Mouse (Mus musculus): ENCODE measurements at regions not wholly inside any gene's neighbourhood (a gene's known extent, or its start where the extent isn't known, plus 50 kb on each side); places are given as distances from the start of the nearest gene placed in this dataset.
A peak's percentile ranks its signal among the peaks of the same experiment; 100 is the strongest.

- no peak for DNase-seq
Measured at GRCm38 (mm10) chr6:59556668-59557310, 130.7 kb upstream of the Gprin3 start.

- no peak for DNase-seq
Measured at GRCm38 (mm10) chr6:59537025-59537424, 110.9 kb upstream of the Gprin3 start.

- no peak for DNase-seq
Measured at GRCm38 (mm10) chr6:59524940-59525265, 98.8 kb upstream of the Gprin3 start.

- DNase-seq: no peak
Measured at GRCm38 (mm10) chr6:59524095-59524939, 98.2 kb upstream of the Gprin3 start.

GRCm38 (mm10) chr6:59522960-59523359 lies 96.9 kb upstream of the Gprin3 start:
- DNase-seq: no peak

GRCm38 (mm10) chr6:59500818-59501217 lies 74.7 kb upstream of the Gprin3 start:
- peak; percentile 12 to 15 for DNase-seq

GRCm38 (mm10) chr6:59498800-59499199 lies 72.7 kb upstream of the Gprin3 start:
- DNase-seq: no peak

- peak; percentile 64 to 75 for DNase-seq
Measured at GRCm38 (mm10) chr6:59498079-59498478, 72.0 kb upstream of the Gprin3 start.

- DNase-seq: no peak
Measured at GRCm38 (mm10) chr6:59489001-59489575, 63.0 kb upstream of the Gprin3 start.

- no peak for DNase-seq
Measured at GRCm38 (mm10) chr6:59488386-59488785, 62.3 kb upstream of the Gprin3 start.

GRCm38 (mm10) chr6:59484004-59484403 lies 57.9 kb upstream of the Gprin3 start:
- DNase-seq: no peak

GRCm38 (mm10) chr6:59483587-59483986 lies 57.5 kb upstream of the Gprin3 start:
- peak; percentile 71 to 73 for DNase-seq
